Mouse (Mus musculus) E14TG2a.4 (cell line): ENCODE measurements around the gene Galnt17.

Source experiments
- CTCF ChIP-seq: conservative IDR thresholded peaks from 2 replicates; pipeline ENCODE4 v1.5.1; 2014; ENCODE audit warnings: low read length
- POU5F1 ChIP-seq: IDR thresholded peaks from 2 replicates; pipeline ENCODE4 v1.6.1; 2014; ENCODE audit warnings: low read length, borderline replicate concordance

GRCm38 (mm10) chr5:131094771-131095170, 213.5 kb downstream of the Galnt17 start:
- TF ChIP-seq CTCF (no peak), POU5F1 (no peak)
